Mouse (Mus musculus) hindbrain, embryonic 11.5 days (tissue): ENCODE measurements around the gene Fgfr4. TPM values are rescaled to one million over a fixed set of nuclear protein-coding genes. Genes with fewer than 3 reads are reported as not detected.

Experiments
- ATAC-seq: fragments of 200-750 bp; cut with Nextera tagmentation; 2 replicates; pipeline ENCODE4 v1.8.0; 2017; ENCODE audit warnings: mild to moderate bottlenecking, moderate TSS enrichment, moderate library complexity; ENCODE audit not compliant: low FRiP score
- DNase-seq: peaks from one replicate; pipeline ENCODE4 v3.0.0-alpha.2; 2015; ENCODE audit warnings: low spot score
- H3K27ac ChIP-seq: fragments of 300-500 bp; sonication (generic); 2 replicates; pipeline ENCODE4 v1.5.1; 2014; ENCODE audit warnings: mild to moderate bottlenecking, low read depth, low read length
- H3K27me3 ChIP-seq: fragments of 300-500 bp; sonication (generic); 2 replicates; pipeline ENCODE4 v1.6.1; 2014; ENCODE audit warnings: mild to moderate bottlenecking, low read length, moderate library complexity, mixed read lengths; ENCODE audit not compliant: control insufficient read depth, insufficient read depth
- H3K36me3 ChIP-seq: fragments of 300-500 bp; sonication (generic); 2 replicates; pipeline ENCODE4 v1.6.1; 2014; ENCODE audit warnings: mild to moderate bottlenecking, low read length, moderate library complexity, mixed read lengths; ENCODE audit not compliant: control insufficient read depth, insufficient read depth
- H3K4me1 ChIP-seq: fragments of 300-500 bp; sonication (generic); replicated peaks from 2 replicates; pipeline ENCODE4 v1.6.1; 2014; ENCODE audit warnings: low read length, mixed read lengths; ENCODE audit not compliant: control insufficient read depth, insufficient read depth
- H3K4me2 ChIP-seq: fragments of 300-500 bp; sonication (generic); replicated peaks from 2 replicates; pipeline ENCODE4 v1.6.1; 2014; ENCODE audit warnings: mild to moderate bottlenecking, low read depth, low read length
- H3K4me3 ChIP-seq: fragments of 300-500 bp; sonication (generic); 2 replicates; pipeline ENCODE4 v1.5.1; 2014; ENCODE audit warnings: low read depth, low read length
- H3K9ac ChIP-seq: fragments of 300-500 bp; sonication (generic); 2 replicates; pipeline ENCODE4 v1.6.1; 2014; ENCODE audit warnings: low read depth, low read length
- H3K9me3 ChIP-seq: fragments of 300-500 bp; sonication (generic); 2 replicates; pipeline ENCODE4 v1.6.1; 2016; ENCODE audit warnings: low read length; ENCODE audit not compliant: control insufficient read depth
- WGBS: fragments of 180-500 bp; shearing (Covaris S2); extraction: QIAGEN DNeasy Blood & Tissue Kit; methylation state at CpG from one replicate; pipeline ENCODE4 v1.1.7; 2014; 5-methylcytosine and 5-hydroxymethylcytosine counted together
- polyA plus RNA-seq: library from polyadenylated mRNA; unstranded; fragments of >200 nt; fragmentation: Nextera tagmentation; extraction: Ambion mirVana; gene quantifications from 2 replicates; pipeline ENCODE4 v1.2.1, GENCODE M21; 2014

Fgfr4 gene
- polyA plus RNA-seq, result 0.66 and 1.5 TPM in 2 replicates

DNA sequence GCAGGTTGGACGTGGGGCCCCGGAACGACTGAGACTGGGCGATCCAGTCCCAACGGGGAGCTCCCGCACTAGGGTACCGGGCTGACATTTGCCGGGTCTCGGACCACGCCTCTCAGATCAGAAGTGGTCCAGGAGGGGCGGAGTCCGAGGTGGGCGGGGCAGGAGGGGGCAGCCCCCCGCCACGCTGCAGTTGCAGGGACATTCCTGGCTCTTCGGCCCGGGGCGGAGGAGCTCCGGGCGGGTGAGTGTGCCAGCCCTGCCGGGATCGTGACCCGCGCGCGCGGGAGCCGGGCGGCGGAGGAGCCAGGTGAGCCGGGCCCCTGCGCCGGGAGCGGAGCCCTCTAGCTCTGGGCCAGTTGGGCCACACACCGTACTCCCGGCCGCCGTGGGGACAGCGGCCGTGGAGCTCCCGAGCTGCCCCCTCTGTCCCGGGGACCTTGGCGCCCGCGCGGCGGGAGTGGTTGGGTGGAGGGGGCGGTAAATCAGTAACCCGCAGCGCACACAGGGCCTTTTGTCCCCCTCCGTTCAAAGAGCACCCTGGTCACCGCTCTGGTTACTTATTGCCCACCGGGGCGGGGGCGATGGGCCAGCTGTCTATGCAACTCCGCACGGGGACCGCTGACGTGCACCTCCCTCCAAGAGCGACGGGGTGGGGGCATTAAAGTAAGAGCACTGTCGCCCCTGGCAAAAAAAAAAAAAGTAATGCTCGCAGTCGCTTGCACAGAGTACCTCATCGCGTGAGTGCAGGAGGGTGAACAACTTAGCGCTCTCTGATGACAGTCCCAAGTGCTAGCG lies at the start of gene Fgfr4:
Gene Fgfr4 (plus strand): TSS at position 20 of the 795 bp plus-strand sequence.
- Histone ChIP-seq H3K27me3 (peaks cover 13% of the 10 kb centered on the region), H3K36me3 (no peaks in the 10 kb centered on the region), H3K9ac (peak within 1 kb of the TSS; percentile 56), H3K4me2 (peak within 1 kb of the TSS; percentile 97), H3K4me1 (peaks cover 2% of the 10 kb centered on the region; the same call in 1 of the 2 replicates), H3K4me3 (peak within 1 kb of the TSS; percentile 53), H3K9me3 (no peaks in the 10 kb centered on the region), H3K27ac (no peak within 1 kb of the TSS)
- peak; percentile 59 for DNase-seq
- ATAC-seq, result 0 out of 2 replicates have a peak, but pooled peaks have one; percentile 43
- WGBS, result 2% methylated on average over 66 of the region's 68 CpGs

DNA sequence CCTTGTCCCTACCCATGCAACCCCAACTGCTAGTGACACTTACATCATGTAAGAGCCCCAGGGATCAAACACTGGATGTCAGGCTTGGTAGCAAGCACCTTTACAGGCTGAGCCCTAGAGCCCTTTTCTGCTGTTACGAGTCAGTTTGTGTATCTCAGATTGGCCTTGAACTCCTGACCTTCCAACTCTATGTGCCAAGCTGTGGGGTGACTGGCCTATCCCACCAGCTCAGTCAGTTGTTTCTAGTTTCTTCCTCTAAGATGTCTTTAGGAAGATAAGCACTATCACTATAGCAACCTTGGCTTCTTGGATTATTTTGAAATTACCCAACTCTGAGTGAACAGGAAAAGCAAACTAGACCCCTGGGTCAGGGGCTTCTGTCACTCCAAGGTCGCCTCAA lies 49.1 kb upstream of the Fgfr4 start:
- H3K36me3 ChIP-seq, result no peaks in the 10 kb centered on the region
- no peaks in the 10 kb centered on the region for H3K9me3 ChIP-seq
- H3K27ac ChIP-seq, result no peak overlapping the region
- H3K9ac ChIP-seq, result no peak overlapping the region
- WGBS, result 73% methylated on average over 2 of the region's 2 CpGs
- H3K4me2 ChIP-seq, result no peak overlapping the region
- ATAC-seq (no peak), DNase-seq (no peak)
- H3K4me1 ChIP-seq, result peaks cover 7% of the 10 kb centered on the region
- no peak overlapping the region for H3K4me3 ChIP-seq
- H3K27me3 ChIP-seq, result no peaks in the 10 kb centered on the region

DNA sequence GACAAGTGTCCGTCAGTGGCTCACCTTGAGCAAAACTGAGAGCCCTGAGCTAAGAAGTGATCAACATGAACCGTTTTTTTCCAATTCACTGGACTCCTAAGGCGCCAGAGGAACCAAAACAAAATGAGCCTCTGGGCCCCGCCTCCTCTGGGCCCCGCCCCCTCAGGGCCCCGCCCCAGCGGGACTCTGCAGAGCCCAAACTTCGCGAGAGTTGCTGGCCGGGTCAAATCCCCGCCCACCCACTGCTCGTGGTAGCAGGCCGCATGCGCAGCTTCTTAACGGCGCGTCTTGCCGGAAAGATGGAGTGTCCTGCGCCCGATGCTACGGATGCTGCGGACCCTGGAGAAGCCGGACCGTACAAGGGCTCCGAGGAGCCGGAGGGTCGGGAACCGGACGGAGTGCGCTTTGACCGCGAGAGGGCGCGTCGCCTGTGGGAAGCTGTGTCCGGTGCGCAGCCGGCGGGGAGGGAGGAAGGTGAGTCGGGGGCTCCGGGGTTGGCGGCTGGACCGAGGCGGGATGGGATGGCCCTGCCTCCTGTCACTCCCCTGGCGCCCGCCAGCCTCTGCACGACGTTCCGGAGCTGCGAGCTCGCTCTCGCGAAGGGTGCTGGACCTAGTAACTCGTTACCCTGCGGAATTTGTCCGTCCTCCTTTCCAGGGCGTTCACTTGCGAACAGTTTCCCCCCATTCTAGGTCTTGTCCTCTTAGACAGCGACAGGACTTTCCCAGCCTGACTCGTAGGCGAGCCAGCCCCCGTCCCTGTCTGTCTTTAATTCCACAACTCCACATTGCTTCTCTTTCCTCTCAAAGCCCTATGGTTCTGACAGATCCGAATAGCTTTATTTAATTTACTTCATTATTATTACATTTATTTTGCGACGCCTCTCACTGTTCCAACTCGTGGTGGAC lies 47.1 kb upstream of the Fgfr4 start, which contains the start of gene Zfp346:
Gene Zfp346 (plus strand): TSS at position 267 of the 908 bp plus-strand sequence.
- H3K4me1 ChIP-seq, result peaks cover 3% of the 10 kb centered on the region; the same call in 1 of the 2 replicates
- peak within 1 kb of the TSS; percentile 75 for H3K4me2 ChIP-seq
- under 1% methylated on average over 60 of the region's 66 CpGs for WGBS
- peak within 1 kb of the TSS; percentile 63 for H3K4me3 ChIP-seq
- no peaks in the 10 kb centered on the region for H3K27me3 ChIP-seq
- peak within 1 kb of the TSS; percentile 73 for H3K9ac ChIP-seq
- peak within 1 kb of the TSS; percentile 77 for H3K27ac ChIP-seq
- DNase-seq, result peak; percentile 98
- ATAC-seq, result peak; percentile 93
- H3K36me3 ChIP-seq, result no peaks in the 10 kb centered on the region
- H3K9me3 ChIP-seq, result no peaks in the 10 kb centered on the region

DNA sequence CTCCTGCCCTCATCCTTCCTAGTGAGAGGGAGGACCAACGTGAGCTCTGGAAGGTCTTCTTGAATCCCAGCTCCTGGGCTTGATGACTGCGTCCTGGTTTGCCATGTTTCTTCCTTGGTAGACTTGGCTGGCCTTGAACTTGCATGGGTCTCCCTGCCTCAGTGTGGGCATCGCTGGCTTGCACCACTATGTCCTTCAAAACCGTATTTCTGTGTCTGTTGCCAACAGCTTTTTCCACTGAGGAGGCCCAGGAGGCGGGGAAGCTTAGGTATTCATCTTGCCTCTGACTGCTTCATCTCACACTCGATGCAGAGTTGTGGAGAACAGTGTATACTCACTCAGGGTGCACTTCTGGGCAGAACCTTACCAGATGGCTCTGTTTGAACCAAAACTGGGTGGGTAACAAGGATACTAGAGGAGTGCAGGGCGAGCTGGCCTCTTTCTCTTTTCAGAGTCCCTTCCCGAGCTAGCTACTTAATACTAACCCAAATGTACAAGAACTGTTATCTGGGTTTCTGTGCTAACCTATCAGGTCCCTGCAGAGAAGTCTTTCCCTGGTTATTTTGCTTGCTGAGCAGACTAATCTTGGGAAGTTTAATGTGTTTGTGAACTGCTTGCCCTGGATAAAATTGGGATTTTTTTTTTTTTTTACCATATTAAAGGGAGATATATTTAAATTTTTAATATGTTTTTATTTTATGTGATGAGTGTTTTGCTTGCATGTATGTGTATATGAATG lies 46.3 kb upstream of the Fgfr4 start:
- no peak for DNase-seq
- peak overlapping the region; percentile 75 for H3K4me2 ChIP-seq
- peak overlapping the region; percentile 63 for H3K4me3 ChIP-seq
- ATAC-seq, result no peak
- peaks cover 3% of the 10 kb centered on the region; the same call in 1 of the 2 replicates for H3K4me1 ChIP-seq
- H3K9me3 ChIP-seq, result no peaks in the 10 kb centered on the region
- WGBS, result 26% methylated on average over 8 of the region's 8 CpGs
- H3K36me3 ChIP-seq, result no peaks in the 10 kb centered on the region
- peak overlapping the region; percentile 77; the same call in 1 of the 2 replicates for H3K27ac ChIP-seq
- peak overlapping the region; percentile 73 for H3K9ac ChIP-seq
- no peaks in the 10 kb centered on the region for H3K27me3 ChIP-seq

DNA sequence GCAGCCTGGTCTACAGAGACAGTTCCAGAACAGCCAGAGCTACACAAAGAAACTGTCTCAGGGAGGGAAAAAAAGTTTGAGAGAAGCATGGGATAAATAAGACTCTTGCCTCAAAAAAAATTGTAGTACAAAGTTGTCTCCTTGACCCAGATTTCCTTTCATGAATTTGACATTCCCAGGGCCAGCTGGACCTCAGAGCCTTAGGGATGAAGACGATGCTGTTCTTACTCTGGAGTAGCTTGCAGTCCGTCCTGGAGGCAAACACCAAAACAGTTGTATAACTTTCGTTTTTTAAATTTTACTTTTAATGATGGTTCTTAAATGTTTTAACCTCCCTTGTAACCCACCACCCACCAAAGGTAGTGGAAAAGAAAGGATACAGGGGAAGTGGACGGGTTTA lies 45.3 kb upstream of the Fgfr4 start:
- Histone ChIP-seq H3K4me1 (peaks cover 3% of the 10 kb centered on the region; the same call in 1 of the 2 replicates), H3K27ac (no peak overlapping the region), H3K27me3 (no peaks in the 10 kb centered on the region), H3K36me3 (no peaks in the 10 kb centered on the region), H3K9ac (no peak overlapping the region), H3K4me3 (no peak overlapping the region), H3K9me3 (no peaks in the 10 kb centered on the region), H3K4me2 (no peak overlapping the region)
- 90% methylated on average over 4 of the region's 4 CpGs for WGBS
- no peak for ATAC-seq
- DNase-seq, result no peak

DNA sequence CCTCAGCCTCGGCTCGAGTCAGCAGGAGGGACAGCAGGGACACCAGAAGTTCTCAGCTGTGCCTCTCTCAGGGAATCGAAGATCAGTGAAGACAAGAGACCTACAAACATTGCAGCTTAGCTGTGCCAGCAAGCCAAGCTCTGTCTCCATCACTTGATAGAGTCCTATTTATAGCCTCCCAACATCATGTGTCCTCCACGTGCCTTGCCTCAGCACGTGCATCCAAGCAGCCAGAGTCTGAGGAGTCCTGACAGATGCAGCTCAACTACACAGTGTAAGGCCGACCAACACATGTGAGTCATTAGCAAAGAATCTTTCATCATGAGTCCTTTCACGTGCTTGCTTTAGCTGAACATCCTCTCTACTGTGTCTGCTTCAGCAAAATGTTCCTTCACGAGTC lies 44.7 kb upstream of the Fgfr4 start:
- H3K4me1 ChIP-seq, result peaks cover 3% of the 10 kb centered on the region; the same call in 1 of the 2 replicates
- no peak overlapping the region for H3K4me3 ChIP-seq
- ATAC-seq, result no peak
- 88% methylated on average over 8 of the region's 8 CpGs for WGBS
- H3K9me3 ChIP-seq, result no peaks in the 10 kb centered on the region
- H3K27ac ChIP-seq, result no peak overlapping the region
- H3K27me3 ChIP-seq, result no peaks in the 10 kb centered on the region
- H3K36me3 ChIP-seq, result no peaks in the 10 kb centered on the region
- DNase-seq, result no peak
- H3K4me2 ChIP-seq, result no peak overlapping the region
- H3K9ac ChIP-seq, result no peak overlapping the region

DNA sequence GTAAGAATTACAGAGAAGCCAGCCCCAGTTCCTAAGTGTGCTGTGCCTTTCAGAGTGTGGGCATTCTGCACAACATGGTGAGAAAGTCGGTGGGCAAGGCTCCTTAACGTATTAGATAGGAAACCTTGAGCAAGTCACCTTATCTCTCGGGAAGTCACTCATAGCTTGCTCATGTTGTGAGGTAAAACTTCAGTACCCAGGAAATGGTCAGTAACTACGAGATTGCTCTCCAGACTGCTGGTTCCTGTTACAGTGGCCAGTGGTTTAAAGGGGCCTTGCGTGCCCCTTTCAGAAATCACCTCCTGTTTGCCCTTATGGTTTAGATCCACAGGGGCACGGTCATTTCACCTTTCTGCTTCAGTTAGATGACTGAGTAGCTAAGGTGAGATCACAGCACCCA lies 38.1 kb upstream of the Fgfr4 start:
- no peak overlapping the region for H3K27ac ChIP-seq
- no peaks in the 10 kb centered on the region for H3K4me1 ChIP-seq
- no peak overlapping the region for H3K4me3 ChIP-seq
- no peak overlapping the region for H3K4me2 ChIP-seq
- no peak overlapping the region for H3K9ac ChIP-seq
- H3K9me3 ChIP-seq, result no peaks in the 10 kb centered on the region
- no peaks in the 10 kb centered on the region for H3K36me3 ChIP-seq
- ATAC-seq (no peak), DNase-seq (no peak)
- H3K27me3 ChIP-seq, result no peaks in the 10 kb centered on the region
- WGBS, result 89% methylated on average over 6 of the region's 6 CpGs

DNA sequence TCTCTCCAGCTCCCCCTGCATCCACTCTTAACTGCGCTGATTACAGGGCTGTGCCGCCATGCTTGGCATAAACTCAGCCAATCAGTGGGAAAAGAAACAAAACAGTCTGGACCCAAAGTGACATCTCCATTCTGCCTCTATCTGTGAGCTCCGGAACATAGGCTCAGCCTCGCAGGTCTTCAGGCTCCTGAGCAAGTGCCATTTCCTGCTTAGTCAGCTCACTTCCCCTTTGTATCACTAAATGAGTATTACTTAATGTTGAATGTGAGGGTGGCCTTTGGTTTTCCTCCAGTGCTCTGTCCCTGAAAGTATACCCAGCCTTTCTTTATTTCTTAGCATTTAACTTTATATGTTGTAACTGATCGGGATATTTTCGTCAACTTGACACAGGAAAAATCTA lies 27.5 kb upstream of the Fgfr4 start:
- Histone ChIP-seq H3K4me1 (no peaks in the 10 kb centered on the region), H3K4me2 (no peak overlapping the region), H3K36me3 (0 out of 2 replicates have a peak, but pooled peaks cover 4% of the 10 kb centered on the region), H3K27ac (no peak overlapping the region), H3K27me3 (no peaks in the 10 kb centered on the region), H3K4me3 (no peak overlapping the region), H3K9me3 (no peaks in the 10 kb centered on the region), H3K9ac (no peak overlapping the region)
- 93% methylated on average over 6 of the region's 6 CpGs for WGBS
- DNase-seq, result no peak
- ATAC-seq, result no peak
